Mouse (Mus musculus): Measurements from ENCODE around the gene Ppil1.

Ppil1 gene

DNA sequence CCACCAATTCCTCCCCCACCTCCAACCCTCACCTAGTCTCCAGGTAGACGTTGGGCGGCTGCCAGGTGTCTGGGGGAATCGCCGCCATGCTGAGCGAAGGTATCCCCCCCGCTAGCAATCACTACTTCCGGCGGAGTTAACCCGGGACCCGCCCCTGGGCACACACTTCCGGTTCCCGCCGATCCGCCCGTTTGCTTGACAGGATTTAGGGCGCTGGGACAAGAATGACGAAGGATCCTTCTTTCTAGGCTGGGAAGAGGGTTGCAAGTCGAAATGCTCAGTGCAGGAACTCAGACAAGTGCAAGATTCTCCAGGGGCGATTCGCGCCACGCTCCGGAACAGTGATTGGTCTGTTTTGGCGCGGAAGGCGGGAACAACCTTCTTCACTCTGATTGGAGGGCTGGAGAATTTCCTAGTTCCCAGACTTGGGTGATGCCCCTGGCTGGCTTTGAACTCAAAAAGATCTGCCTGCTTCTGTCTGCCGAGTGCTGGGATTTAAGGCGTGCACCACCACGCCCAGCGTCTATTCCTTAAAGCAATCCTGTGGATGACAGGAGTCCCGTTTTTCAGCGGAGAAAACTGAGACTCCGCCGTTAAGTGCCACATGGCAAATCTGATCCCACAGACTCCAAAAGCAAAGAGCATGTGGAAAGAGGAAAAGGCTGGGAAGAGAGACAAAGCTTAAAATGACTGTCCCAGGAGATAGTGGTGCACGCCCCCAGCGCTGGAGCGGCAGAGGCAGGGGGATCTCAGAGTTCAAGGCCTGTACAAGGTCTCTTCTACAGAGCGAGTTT, at the start of gene Ppil1:
Gene Ppil1, minus strand, starts transcription at position 347 of the 794 bp plus-strand sequence.
- peak; percentile 82 for DNase-seq (ENCODE audit: low spot score)

DNA sequence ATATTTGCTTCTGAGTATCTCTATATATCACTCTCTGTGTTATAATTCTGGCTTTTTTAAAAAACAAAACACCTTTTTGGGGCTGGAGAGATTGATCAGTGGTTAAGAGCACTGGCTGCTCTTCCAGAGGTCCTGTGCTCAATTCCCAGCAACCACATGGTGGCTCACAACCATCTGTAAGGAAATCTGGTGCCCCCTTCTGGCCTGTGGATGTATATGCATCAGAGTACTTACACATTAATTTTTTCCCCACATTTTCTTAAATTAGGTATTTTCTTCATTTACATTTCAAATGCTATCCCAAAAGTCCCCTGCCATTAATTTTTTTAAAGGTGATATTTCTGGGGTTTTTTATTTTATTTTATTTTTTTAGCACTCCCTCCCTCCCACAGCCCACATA, 49.3 kb upstream of the Ppil1 start:
- no peak for DNase-seq (ENCODE audit: low spot score)

DNA sequence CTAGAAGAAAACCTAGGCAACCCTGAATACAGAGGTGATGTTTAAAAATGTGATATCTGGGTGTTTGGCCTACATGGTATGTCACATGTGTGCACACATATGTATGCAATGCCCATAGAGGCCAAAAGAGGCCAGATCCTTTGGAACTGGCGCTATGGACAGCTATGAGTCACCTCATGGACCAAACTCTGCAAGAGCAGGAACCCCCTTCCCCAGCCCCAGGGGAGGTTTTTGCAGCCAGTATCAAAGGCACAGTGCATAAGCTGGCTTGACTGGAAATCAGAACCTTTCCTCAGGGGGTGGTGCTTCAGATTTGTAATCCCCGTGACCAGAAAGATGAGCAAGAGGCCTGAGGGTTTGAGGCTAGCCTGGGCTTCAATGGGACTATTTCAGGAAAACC, 48.1 kb upstream of the Ppil1 start:
- DNase-seq (ENCODE audit: low spot score): no peak

DNA sequence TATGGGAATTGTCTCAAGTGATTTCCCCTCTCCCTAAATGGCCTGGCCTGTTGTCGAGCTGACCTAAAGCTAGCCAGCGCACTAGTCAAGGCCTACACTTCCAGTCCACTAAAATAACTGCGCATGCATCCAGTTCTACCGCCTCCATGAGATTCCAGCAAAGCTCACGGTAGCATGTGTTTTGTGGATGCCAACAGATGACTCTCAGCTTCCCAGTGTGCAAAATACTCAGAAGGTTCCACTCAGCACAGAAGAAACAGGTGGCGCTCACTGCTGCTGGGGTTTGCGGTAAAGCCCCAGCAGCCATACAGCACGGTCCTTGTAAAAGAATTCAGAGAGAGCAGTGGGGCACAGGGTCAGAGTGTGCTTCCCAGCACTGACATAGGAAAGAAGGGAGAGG, 47.6 kb upstream of the Ppil1 start:
- DNase-seq (ENCODE audit: low spot score): no peak

DNA sequence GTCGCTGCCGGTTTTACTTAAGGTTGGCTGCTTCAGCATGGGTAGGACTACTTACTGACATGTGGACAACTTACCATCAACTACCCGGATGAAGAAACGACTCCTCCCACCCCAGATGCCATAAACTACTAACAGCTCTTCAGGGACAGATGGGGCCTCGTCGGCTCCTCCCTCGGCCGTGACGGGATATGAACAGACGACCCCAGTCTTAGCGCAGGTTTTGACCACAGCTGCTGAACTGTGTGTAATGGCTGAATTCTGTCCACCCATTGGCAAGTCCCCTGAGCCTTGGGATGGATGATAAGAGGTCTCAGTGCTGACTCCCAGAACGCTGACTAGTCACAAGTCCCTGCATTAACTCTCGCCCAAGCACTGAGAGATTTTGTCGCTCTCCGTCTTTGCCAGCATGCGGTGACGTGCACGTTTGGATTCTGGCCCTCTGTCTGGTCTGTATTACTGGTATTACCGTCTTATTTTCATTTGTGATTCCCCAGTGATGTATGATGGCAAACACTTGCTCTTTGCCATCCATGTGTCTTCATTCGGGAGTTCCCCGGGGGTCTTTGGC, 46.2 kb upstream of the Ppil1 start:
- DNase-seq (ENCODE audit: low spot score): no peak

DNA sequence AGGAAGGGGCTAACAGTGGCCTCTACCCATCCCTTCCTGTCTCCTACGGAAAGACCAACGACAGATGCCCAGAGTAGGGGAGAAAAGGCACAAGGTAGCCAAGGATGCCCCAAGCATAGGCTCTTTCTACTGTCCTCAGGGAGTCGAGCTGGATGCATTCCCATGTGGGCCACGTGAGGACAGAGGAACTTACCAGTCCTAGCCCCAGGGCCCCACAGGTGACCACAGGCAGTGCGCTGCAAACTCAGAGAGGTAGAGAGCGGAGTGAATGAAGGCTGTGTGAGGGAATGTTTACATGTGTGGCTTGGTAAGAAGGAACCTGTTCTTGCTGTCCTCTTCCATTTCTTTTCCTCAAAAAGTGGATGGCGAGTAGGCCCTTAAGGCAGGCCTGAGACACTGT, 41.9 kb upstream of the Ppil1 start:
- DNase-seq (ENCODE audit: low spot score): no peak

DNA sequence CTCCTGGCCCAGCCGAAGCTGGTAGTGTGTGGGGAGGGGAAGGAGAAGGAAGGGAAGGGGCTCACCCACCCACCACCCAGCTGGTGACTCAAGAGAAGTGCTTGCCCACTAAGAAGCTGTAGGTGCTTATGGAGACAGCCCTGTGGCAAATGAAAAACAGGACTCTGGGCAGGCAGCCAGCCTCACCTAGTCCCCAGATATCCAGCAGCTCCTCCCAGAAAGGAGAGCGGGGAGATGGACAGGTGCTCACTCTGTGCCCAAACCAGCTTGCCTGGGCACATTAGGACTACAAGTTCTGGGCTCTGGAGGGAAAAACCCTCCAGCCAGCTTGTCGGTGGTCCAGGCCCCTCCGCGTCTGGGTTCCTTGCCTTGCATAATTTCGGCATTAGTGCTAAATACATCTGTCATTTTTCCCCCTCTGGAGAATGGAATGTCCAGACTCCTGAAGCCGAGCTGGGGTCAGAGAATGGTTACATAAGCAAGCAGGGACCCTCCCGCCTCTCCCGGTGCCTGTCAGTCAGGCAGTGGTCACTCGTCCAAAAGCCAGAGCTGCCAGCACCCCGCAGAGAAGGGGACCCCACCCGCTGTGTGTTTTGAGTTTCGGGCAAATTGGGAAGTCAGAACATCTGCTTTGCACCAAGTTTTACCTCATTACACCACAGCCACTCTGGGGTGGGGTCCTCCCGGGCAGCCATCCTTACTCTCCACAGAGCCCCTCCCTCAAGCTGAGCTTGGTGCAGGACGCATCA, 41.2 kb upstream of the Ppil1 start:
- no peak for DNase-seq (ENCODE audit: low spot score)

DNA sequence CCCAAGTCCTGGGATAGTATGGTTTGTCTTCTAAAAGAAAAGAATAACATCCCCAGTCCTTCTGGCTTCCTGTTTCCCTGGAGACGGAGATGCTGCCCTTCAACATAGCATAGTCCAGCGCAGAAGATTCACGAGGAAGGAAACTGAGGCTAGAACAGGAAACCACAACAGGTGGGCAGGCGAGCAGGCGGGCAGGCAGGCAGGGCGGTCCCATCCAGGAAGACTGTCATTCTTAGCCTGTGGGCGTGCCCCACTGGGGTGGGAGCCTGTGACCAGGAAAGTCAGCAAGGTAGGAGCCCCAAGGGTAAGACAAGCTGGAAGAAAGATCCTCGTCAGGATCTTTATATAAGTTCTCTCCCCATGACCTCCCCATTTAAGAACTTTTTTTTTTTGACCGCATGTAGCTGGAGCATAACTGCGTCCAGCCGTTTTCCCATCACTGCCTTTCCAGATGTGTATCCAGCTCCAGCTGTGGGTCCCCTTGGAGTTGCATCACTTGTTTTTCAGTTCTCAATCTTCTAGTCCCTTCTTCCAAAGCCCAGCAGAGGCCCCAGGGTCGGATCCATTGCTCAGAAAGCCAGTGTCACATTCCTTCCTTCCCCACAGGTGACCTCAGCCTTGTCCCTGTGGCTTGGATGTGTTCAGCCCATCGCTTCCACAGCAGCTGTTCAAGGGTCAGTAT, 40.5 kb upstream of the Ppil1 start:
- no peak for DNase-seq (ENCODE audit: low spot score)

DNA sequence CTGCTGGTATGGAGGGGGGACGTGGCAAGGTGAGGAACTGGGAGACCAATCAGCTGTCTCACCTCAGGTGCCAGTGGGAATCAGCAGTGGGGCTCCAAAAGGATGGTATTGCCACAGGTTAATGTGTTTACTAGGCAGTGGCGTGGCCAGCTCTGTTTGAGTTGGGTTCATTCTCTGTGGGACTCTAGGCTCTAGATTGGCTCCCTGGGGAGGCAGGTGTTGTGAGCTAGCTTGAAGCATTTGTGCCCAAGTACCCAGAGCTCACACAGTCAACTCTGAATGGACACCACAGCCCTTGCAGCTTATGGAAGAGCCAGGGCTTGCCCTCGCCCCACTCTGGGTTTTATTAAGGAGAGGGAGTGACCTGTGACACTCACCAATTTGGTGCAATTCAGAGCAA, 39.9 kb upstream of the Ppil1 start:
- DNase-seq (ENCODE audit: low spot score): no peak

DNA sequence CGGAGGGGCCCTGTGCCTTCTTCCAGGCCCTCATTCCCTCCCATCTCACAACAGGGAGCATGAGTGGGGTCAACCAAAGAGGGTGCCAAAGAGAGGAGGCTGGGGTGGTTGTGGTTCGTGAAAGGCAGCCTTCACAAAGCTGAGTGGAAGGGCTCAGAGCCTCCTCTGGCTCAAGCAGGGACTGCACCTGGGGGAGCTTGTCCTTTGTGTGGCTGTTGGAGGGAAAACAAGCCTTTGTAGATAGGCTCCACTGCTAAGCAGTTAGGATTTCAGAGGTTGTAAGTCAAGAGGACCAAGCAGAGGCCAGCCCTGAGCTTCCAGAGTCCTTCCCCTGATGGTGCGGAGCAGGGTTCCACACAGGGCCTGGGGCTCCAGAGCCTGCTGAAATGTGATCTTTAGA, 39.1 kb upstream of the Ppil1 start:
- DNase-seq (ENCODE audit: low spot score): no peak

DNA sequence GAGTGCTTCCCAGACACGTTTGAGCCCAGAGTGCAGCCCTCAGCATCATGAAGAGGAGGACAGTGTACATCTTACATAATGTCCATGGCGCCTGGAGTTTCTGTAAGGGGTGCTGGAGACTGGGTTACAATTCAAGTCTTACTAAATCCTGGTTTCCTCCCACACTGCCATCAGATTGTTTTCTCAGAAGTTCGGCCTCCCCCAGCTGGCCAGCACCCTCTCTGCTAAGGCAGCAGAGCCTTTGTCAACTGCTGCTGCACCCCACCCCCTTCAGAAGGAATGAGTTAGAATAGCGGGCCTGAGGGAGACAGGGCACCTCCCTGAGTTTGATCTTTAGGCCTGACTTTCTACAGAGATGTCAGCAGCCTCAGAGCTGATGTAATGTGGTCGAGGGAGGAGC, 38.2 kb upstream of the Ppil1 start:
- no peak for DNase-seq (ENCODE audit: low spot score)

DNA sequence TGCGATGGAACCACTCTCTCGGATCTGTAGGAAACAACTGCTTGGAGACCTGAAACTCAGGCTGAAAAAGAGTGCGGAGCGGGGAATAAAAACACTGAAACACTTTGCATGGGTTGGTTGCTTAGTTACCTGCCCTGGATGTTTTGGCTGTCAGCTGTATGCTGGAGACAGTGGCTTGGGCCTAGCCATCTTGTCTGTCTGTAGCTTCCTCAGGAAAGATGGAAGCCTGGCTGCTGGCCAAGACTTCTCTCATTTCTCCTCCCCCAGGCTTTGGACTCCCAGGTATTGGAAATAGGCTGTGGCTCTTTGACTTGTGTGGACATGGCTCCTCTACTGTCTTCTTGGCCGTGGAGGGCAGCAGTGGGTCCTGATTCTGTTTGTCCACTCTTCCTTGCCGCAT, 37.4 kb upstream of the Ppil1 start:
- no peak for DNase-seq (ENCODE audit: low spot score)

DNA sequence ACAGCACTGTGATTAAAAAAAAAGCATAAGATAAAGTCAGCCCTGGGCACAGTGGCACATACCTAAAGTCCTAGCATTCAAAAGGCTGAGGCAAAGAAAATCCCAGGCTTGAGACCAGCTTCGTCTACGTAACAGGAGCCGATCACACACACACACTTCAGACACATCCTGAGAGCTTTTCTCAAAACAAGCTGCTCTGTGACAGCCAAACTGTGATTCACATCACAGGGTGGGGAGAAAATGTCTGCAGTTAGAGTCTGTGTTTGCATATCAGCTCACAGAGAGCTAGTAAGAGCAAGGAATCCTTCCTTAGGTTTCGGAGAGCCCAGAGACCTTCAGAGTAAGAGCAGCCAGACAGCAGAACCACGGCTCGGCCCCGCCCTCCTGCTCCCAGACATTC, 36.9 kb upstream of the Ppil1 start:
- DNase-seq (ENCODE audit: low spot score): no peak

DNA sequence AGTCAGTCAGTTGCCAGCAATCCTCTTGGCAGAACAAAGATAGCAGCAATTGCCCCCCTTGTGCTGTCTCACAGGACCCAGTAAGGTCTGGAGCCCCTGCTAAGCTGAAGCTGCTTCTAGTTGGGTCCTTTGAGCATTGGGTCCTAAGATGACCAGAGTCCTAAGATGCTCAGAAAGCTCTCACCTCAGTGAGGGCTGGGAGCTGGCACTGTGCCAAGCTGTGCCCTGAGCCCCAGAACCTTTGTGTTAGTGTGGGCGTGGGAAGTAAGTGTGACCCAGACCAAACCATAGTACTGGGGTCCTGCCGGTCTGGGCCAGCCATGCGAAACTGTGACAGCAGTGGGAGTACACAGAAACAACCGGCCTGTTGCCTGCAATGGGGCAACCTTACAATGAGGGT, 35.3 kb upstream of the Ppil1 start:
- DNase-seq (ENCODE audit: low spot score): no peak

DNA sequence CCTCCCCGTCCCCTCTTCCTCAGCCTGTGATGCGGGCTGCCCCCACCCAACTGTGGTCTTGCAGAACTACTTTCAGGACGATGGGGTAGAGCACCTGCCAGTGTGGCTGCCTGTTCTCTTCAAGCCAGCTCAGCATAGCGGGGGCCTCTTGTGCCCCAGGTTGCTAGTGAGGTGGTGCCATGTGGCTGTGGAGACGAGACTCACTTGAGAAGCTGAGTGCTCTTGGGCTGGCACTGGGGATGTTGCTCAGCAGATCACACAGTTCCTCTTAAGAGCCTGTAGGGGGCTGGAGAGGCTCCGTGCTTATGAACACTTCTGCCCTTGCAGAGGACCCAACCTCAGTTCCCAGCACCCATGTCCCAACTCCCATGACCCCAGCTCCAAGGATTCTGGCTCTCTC, 33.8 kb upstream of the Ppil1 start:
- no peak for DNase-seq (ENCODE audit: low spot score)

DNA sequence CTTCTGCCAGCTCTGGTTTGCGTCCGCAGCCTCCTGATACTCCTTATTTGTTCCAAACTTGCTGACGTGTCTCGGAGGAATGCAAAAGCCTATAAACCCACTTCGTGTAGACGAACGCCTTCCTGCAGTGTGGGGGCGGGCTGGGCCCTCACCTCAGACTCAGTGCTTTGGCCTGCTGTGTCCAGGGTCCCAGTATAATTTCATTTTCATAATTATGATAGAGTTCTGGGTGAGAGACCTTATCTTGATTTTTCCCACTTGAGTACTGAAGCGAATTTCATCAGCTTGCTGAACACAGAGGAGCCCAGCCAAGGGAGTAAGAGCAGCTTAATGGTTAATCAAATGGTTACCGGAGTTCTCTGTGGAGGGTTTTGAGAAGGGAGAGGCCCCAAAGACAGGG, 33.3 kb upstream of the Ppil1 start:
- no peak for DNase-seq (ENCODE audit: low spot score)

DNA sequence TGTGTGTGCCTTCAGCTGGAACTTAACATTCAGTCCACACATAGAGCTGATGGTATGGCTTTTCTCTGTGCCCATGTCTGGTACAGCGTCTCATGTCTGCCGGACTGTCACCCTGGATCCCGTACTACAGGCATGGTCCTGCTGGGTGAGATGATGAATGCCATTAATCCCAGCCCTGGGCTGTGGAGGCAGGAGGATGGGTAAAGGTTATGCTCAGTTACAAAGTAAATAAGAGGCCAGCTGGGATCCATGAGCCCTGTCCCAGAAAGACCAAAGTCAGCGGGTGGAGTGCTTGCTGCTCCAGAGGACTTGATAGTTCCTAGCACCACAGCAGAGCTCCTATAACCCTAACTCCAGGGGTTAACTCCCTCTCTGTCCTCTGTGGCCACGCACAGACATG, 31.8 kb upstream of the Ppil1 start:
- DNase-seq (ENCODE audit: low spot score): no peak

DNA sequence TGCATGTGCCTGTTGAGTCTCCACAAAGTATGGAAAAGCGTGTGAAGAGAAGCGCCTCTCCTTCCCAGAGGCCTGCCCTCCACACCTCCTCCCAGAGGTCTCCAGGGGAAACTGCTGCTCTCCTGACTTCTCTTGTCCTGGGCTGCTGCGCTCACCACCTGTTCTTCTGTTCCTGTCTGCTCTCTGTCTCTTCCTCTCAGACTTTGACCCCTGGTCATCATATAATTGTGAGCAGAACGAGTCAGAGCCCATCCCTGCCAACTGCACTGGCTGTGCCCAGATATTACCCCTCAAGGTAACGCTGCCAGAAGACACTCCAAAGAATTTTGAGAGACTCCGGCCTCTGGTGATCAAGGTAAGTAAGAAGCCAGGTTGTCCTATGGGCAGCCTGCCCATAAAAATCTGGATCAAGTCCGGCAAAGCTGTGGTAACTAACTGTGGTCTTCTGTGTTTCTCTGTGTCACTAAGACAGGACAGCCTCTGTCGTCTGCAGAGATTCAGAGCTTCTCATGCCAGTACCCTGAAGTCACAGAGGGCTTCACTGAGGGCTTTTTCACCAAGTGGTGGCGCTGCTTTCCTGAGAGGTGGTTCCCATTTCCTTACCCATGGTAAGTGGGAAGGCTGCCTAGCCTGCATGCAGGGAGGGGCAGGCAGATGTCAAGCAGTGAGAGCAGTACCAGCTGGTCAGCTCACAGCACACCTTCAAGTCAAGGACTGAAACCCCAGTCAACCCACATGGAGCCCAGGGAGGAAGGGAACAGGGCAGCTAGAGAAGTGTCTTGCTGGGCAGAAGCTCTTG, 30.0 kb upstream of the Ppil1 start:
- no peak for DNase-seq (ENCODE audit: low spot score)

DNA sequence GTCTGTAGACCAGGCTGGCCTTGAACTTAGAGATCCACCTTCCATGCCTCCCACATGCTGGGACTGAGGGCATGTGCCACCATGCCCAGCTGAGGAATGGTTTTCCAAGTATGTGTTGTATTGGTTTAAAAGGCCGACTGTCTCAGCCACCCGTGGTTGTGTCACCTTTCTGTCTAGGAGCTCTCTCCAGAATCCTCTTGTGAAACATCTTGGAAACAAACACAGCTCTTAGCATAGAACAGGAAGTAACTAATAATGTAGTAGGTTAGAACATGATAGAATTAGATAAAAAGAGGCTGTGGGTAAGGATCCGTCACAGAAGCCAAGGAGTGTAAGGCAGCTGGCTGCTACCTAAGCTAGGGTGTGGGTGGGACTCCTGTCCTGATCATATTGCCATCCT, 29.0 kb upstream of the Ppil1 start:
- no peak for DNase-seq (ENCODE audit: low spot score)

DNA sequence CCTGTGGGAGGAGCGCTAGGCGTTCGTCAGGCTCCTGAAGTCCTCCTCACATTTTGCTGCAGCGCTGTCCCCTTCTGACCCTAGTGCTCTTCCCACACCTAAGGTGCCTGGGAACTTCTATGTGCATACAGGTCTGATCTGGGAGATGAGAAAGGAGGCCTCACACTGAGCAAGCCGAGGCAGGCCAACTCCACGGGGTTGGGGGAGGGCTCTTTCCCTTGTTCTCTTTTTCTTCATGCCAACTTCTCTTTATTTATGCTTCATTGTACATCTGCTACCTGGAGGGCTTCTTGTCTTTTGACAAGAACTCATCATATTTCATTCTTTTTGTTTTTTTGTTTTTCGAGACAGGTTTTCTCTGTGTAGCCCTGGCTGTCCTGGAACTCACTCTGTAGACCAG, 27.8 kb upstream of the Ppil1 start:
- DNase-seq (ENCODE audit: low spot score): no peak

DNA sequence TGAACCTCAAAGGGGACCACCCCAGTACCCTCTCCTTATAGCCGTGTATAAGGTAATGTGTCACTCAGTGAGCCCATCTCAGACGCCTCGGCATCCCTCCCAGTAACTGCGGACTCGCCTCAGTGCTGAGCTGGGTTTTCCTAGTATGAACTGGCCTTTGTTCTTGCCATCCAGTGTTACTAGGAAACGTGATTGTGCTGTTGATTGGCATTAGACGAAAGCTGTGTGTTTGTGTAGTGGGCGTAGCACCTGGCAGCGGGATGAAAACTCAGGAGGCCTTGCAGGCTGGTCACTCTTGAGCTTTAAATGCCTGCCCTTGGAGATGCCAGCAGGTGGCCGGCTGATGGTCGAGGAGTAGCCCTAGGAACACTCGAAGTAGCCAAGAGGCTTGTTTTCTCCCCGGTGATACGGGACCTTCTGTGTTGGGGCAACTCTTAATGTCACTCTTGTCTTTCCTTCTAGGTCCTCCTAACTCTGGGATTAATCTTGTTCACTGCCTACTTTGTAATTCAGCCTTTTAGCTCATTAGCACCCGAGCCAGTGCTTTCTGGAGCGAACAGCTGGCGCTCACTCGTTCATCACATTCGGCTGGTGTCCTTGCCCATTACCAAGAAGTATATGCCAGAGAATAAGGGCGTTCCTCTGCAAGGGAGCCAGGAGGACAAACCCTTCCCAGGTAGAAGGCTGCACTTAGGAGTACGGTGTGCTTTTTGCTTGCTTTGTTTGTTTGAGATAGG, 18.4 kb upstream of the Ppil1 start:
- DNase-seq (ENCODE audit: low spot score): no peak

Measured in spleen, adult 12 weeks (tissue).